Mouse (Mus musculus): ENCODE results near the gene Ubr1. TPM values are rescaled to one million over a fixed set of nuclear protein-coding genes. Genes with fewer than 3 reads are reported as not detected.

Gene Ubr1
- polyA plus RNA-seq, 2 experiments, result 5.1 to 9.3 TPM

GRCm38 (mm10) chr2:120985241-120985640, 14.7 kb upstream of the Ubr1 start:
- DNase-seq (ENCODE audit: low read depth in 3 of 3, low spot score in 3 of 3), result no peak
- WGBS (ENCODE audit: insufficient replicate concordance), result 69% methylated on average over 1 of the region's 1 CpGs
- no peak overlapping the region for H3K4me2 ChIP-seq (ENCODE audit: low read depth)

DNA sequence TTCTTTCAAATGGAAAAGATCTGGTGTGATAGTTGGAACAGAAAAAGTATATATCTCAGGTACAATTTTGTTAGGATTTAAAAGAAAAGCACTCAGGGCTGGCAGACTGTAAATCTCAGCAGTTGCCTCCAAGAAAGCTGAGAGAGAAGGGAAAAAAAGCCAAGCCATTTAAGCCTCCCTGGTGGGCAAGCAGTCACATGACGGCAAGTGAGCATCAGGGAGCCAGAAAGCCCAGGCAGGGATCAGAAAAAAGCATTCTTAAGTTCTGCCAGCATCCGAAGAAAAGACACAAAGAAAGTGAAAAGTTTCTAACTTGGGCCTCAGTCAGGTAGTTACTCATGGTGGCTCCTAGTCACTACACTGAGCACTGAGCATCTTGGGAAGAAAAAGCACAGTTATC, 13.1 kb upstream of the Ubr1 start:
- no peaks in the 10 kb centered on the region for H3K4me1 ChIP-seq (replicated peaks; ENCODE audit: control insufficient read depth in 2 of 2, insufficient read depth in 2 of 2, low read length in 1 of 2)
- no peaks in the 10 kb centered on the region for H3K27me3 ChIP-seq (ENCODE audit: control insufficient read depth, insufficient read depth, low read length)
- H3K4me2 ChIP-seq (ENCODE audit: low read depth), result no peak overlapping the region
- TF ChIP-seq EP300 (IDR thresholded peaks at IDR 0.05; ENCODE audit: low read depth) (no peak), CTCF (IDR thresholded peaks at IDR 0.05; ENCODE audit: low read depth) (no peak)
- DNase-seq (ENCODE audit: low read depth in 3 of 3, low spot score in 3 of 3) (no peak), ATAC-seq (ENCODE audit: insufficient read depth) (no peak)
- no peaks in the 10 kb centered on the region for H3K36me3 ChIP-seq (replicated peaks; ENCODE audit: control insufficient read depth, insufficient read depth, low read depth)
- H3K27ac ChIP-seq, result no peak overlapping the region
- H3K4me3 ChIP-seq (ENCODE audit: insufficient read depth in 1 of 2, low read depth in 2 of 2, low read length in 2 of 2), result no peak overlapping the region
- H3K9ac ChIP-seq (replicated peaks), result no peak overlapping the region
- 37% methylated on average over 2 of the region's 2 CpGs for WGBS (ENCODE audit: insufficient replicate concordance)
- no peaks in the 10 kb centered on the region for H3K9me3 ChIP-seq (ENCODE audit: control insufficient read depth, low read length)

More at GRCm38 (mm10) chr2:120985241-120985640, 14.7 kb upstream of the Ubr1 start:
- H3K4me1 ChIP-seq (replicated peaks; ENCODE audit: control insufficient read depth in 2 of 2, insufficient read depth in 2 of 2, low read length in 1 of 2), result no peaks in the 10 kb centered on the region
- peak; percentile 72 for TF ChIP-seq CTCF (IDR thresholded peaks at IDR 0.05; ENCODE audit: low read depth)
- no peak for TF ChIP-seq EP300 (IDR thresholded peaks at IDR 0.05; ENCODE audit: low read depth)
- no peak overlapping the region for H3K4me3 ChIP-seq (ENCODE audit: insufficient read depth in 1 of 2, low read depth in 2 of 2, low read length in 2 of 2)
- no peak overlapping the region for H3K9ac ChIP-seq (replicated peaks)
- H3K36me3 ChIP-seq (replicated peaks; ENCODE audit: control insufficient read depth, insufficient read depth, low read depth), result no peaks in the 10 kb centered on the region
- H3K27ac ChIP-seq, result no peak overlapping the region
- ATAC-seq (ENCODE audit: insufficient read depth), result no peak
- H3K27me3 ChIP-seq (ENCODE audit: control insufficient read depth, insufficient read depth, low read length), result no peaks in the 10 kb centered on the region
- no peaks in the 10 kb centered on the region for H3K9me3 ChIP-seq (ENCODE audit: control insufficient read depth, low read length)

- no peak for DNase-seq (ENCODE audit: low read depth in 3 of 3, low spot score in 3 of 3)
- Histone ChIP-seq H3K36me3 (replicated peaks; ENCODE audit: control insufficient read depth, insufficient read depth, low read depth) (no peaks in the 10 kb centered on the region), H3K4me3 (ENCODE audit: insufficient read depth in 1 of 2, low read depth in 2 of 2, low read length in 2 of 2) (no peak overlapping the region), H3K9ac (replicated peaks) (no peak overlapping the region), H3K9me3 (ENCODE audit: control insufficient read depth, low read length) (no peaks in the 10 kb centered on the region), H3K4me1 (replicated peaks; ENCODE audit: control insufficient read depth in 2 of 2, insufficient read depth in 2 of 2, low read length in 1 of 2) (peaks cover 10 to 12% of the 10 kb centered on the region in 2 experiments), H3K27me3 (ENCODE audit: control insufficient read depth, insufficient read depth, low read length) (no peaks in the 10 kb centered on the region), H3K4me2 (ENCODE audit: low read depth) (no peak overlapping the region), H3K27ac (no peak overlapping the region)
- 55% methylated on average over 2 of the region's 2 CpGs for WGBS (ENCODE audit: insufficient replicate concordance)
- ATAC-seq (ENCODE audit: insufficient read depth), result no peak
- TF ChIP-seq CTCF (IDR thresholded peaks at IDR 0.05; ENCODE audit: low read depth), result no peak
- no peak for TF ChIP-seq EP300 (IDR thresholded peaks at IDR 0.05; ENCODE audit: low read depth)
Measured at GRCm38 (mm10) chr2:120980861-120981260, 10.3 kb upstream of the Ubr1 start.

DNA sequence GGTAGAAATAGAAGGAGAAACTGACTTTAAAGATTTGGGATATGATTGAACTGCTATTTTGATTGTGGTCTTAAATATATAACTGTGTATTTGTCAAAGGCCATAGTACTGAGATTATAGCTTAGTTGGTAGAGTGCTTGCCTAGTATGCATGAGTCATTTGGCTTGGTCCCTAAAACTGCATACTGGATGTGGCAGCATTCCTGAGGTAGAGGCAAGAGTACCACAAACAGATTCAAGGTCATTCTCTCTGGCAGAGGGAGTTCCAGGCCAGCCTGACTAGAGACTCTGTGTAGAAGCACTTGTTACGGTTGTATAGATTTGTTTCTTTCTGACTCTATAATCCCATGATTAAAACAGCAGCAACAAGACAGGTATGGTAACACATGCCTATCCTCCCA, 9.3 kb upstream of the Ubr1 start:
- Histone ChIP-seq H3K4me1 (replicated peaks; ENCODE audit: control insufficient read depth in 2 of 2, insufficient read depth in 2 of 2, low read length in 1 of 2) (peaks cover 13 to 14% of the 10 kb centered on the region in 2 experiments), H3K27ac (no peak overlapping the region), H3K4me2 (ENCODE audit: low read depth) (no peak overlapping the region), H3K9me3 (ENCODE audit: control insufficient read depth, low read length) (no peaks in the 10 kb centered on the region), H3K36me3 (replicated peaks; ENCODE audit: control insufficient read depth, insufficient read depth, low read depth) (no peaks in the 10 kb centered on the region), H3K27me3 (ENCODE audit: control insufficient read depth, insufficient read depth, low read length) (no peaks in the 10 kb centered on the region), H3K9ac (replicated peaks) (no peak overlapping the region), H3K4me3 (ENCODE audit: insufficient read depth in 1 of 2, low read depth in 2 of 2, low read length in 2 of 2) (no peak overlapping the region)
- DNase-seq (ENCODE audit: low read depth in 3 of 3, low spot score in 3 of 3), result no peak
- no peak for ATAC-seq (ENCODE audit: insufficient read depth)
- 88% methylated on average over 1 of the region's 1 CpGs for WGBS (ENCODE audit: insufficient replicate concordance)
- TF ChIP-seq EP300 (IDR thresholded peaks at IDR 0.05; ENCODE audit: low read depth), result no peak
- TF ChIP-seq CTCF (IDR thresholded peaks at IDR 0.05; ENCODE audit: low read depth), result no peak

DNA sequence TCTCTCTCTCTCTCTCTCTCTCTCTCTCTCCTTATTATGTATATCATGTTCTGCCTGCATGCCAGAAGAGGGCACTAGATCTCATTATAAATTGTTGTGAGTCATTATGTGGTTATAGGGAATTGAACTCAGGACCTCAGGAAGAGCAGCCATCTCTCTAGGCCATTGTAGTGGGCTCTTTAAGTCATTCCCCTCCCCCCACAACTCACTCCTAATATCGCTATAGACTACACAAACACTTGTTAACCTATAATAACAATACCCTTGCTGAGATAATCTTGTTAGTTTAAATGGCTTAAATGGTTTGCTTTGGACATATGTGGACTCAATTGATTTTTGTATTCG, 8.2 kb upstream of the Ubr1 start:
- WGBS (ENCODE audit: insufficient replicate concordance), result 65% methylated on average over 2 of the region's 2 CpGs
- Histone ChIP-seq H3K9ac (replicated peaks) (no peak overlapping the region), H3K4me1 (replicated peaks; ENCODE audit: control insufficient read depth in 2 of 2, insufficient read depth in 2 of 2, low read length in 1 of 2) (peaks cover 13 to 14% of the 10 kb centered on the region in 2 experiments), H3K4me3 (ENCODE audit: insufficient read depth in 1 of 2, low read depth in 2 of 2, low read length in 2 of 2) (no peak overlapping the region), H3K4me2 (ENCODE audit: low read depth) (no peak overlapping the region), H3K9me3 (ENCODE audit: control insufficient read depth, low read length) (no peaks in the 10 kb centered on the region), H3K27ac (no peak overlapping the region), H3K36me3 (replicated peaks; ENCODE audit: control insufficient read depth, insufficient read depth, low read depth) (no peaks in the 10 kb centered on the region), H3K27me3 (ENCODE audit: control insufficient read depth, insufficient read depth, low read length) (no peaks in the 10 kb centered on the region)
- ATAC-seq (ENCODE audit: insufficient read depth) (no peak), DNase-seq (ENCODE audit: low read depth in 3 of 3, low spot score in 3 of 3) (no peak)
- no peak for TF ChIP-seq EP300 (IDR thresholded peaks at IDR 0.05; ENCODE audit: low read depth)
- peak; percentile 32; the same call in 1 of the 2 replicates for TF ChIP-seq CTCF (IDR thresholded peaks at IDR 0.05; ENCODE audit: low read depth)

All from liver, embryonic 14.5 days (tissue).